Mouse (Mus musculus): ENCODE data around the gene Slc52a3. TPM values are rescaled to one million over a fixed set of nuclear protein-coding genes. Genes with fewer than 3 reads are reported as not detected.
A peak's percentile ranks its signal among the peaks of the same experiment; 100 is the strongest.

Gene Slc52a3
- polyA plus RNA-seq, 1 experiment from 2014 or later: 0.36 TPM

GRCm38 (mm10) chr2:151968986-151969385 lies 27.3 kb upstream of the Slc52a3 start:
- Histone ChIP-seq H3K27me3 (ENCODE audit: control insufficient read depth, insufficient read depth, low read length) (peaks cover 4% of the 10 kb centered on the region), H3K4me2 (ENCODE audit: low read depth, low read length) (no peak overlapping the region), H3K36me3 (replicated peaks; ENCODE audit: control insufficient read depth, insufficient read depth, low read depth, low read length) (peaks cover 3% of the 10 kb centered on the region; the same call in 1 of the 2 replicates), H3K9me3 (replicated peaks; ENCODE audit: control insufficient read depth, low read length) (no peaks in the 10 kb centered on the region), H3K9ac (replicated peaks; ENCODE audit: low read length) (no peak overlapping the region), H3K4me1 (ENCODE audit: control insufficient read depth, insufficient read depth, low read length) (peaks cover 8% of the 10 kb centered on the region; the same call in 1 of the 2 replicates), H3K4me3 (ENCODE audit: low read depth, low read length) (no peak overlapping the region), H3K27ac (replicated peaks; ENCODE audit: low read depth, low read length) (no peak overlapping the region)
- no peak for ATAC-seq (replicated peaks; ENCODE audit: insufficient number of reproducible peaks, low FRiP score, low TSS enrichment, low read depth)
- WGBS: 87% methylated on average over 7 of the region's 7 CpGs
- no peak for DNase-seq (ENCODE audit: low spot score)

- 85% methylated on average over 6 of the region's 6 CpGs for WGBS
Observed at GRCm38 (mm10) chr2:151969396-151969795, 26.9 kb upstream of the Slc52a3 start.

GRCm38 (mm10) chr2:151970191-151971172 lies 25.8 kb upstream of the Slc52a3 start:
- Histone ChIP-seq H3K9ac (replicated peaks; ENCODE audit: low read length) (peak overlapping the region; percentile 71), H3K9me3 (replicated peaks; ENCODE audit: control insufficient read depth, low read length) (no peaks in the 10 kb centered on the region), H3K4me2 (ENCODE audit: low read depth, low read length) (peak overlapping the region; percentile 59), H3K4me3 (ENCODE audit: low read depth, low read length) (peak overlapping the region; percentile 35), H3K27ac (replicated peaks; ENCODE audit: low read depth, low read length) (0 out of 2 replicates have a peak overlapping the region, but pooled peaks have one; percentile 22), H3K4me1 (ENCODE audit: control insufficient read depth, insufficient read depth, low read length) (peaks cover 10% of the 10 kb centered on the region; the same call in 1 of the 2 replicates), H3K27me3 (ENCODE audit: control insufficient read depth, insufficient read depth, low read length) (peaks cover 12% of the 10 kb centered on the region), H3K36me3 (replicated peaks; ENCODE audit: control insufficient read depth, insufficient read depth, low read depth, low read length) (peaks cover 3% of the 10 kb centered on the region; the same call in 1 of the 2 replicates)
- DNase-seq (ENCODE audit: low spot score) (peak; percentile 93), ATAC-seq (replicated peaks; ENCODE audit: insufficient number of reproducible peaks, low FRiP score, low TSS enrichment, low read depth) (peak; percentile 82)
- 48% methylated on average over 53 of the region's 53 CpGs for WGBS

More at GRCm38 (mm10) chr2:151969396-151969795, 26.9 kb upstream of the Slc52a3 start:
- Histone ChIP-seq H3K9ac (replicated peaks; ENCODE audit: low read length) (no peak overlapping the region), H3K27me3 (ENCODE audit: control insufficient read depth, insufficient read depth, low read length) (peaks cover 8% of the 10 kb centered on the region), H3K36me3 (replicated peaks; ENCODE audit: control insufficient read depth, insufficient read depth, low read depth, low read length) (peaks cover 3% of the 10 kb centered on the region; the same call in 1 of the 2 replicates), H3K4me2 (ENCODE audit: low read depth, low read length) (peak overlapping the region; percentile 6; the same call in 1 of the 2 replicates), H3K27ac (replicated peaks; ENCODE audit: low read depth, low read length) (no peak overlapping the region), H3K4me1 (ENCODE audit: control insufficient read depth, insufficient read depth, low read length) (peaks cover 10% of the 10 kb centered on the region; the same call in 1 of the 2 replicates), H3K4me3 (ENCODE audit: low read depth, low read length) (no peak overlapping the region), H3K9me3 (replicated peaks; ENCODE audit: control insufficient read depth, low read length) (no peaks in the 10 kb centered on the region)
- DNase-seq (ENCODE audit: low spot score) (no peak), ATAC-seq (replicated peaks; ENCODE audit: insufficient number of reproducible peaks, low FRiP score, low TSS enrichment, low read depth) (no peak)

GRCm38 (mm10) chr2:151971748-151972147 lies 24.6 kb upstream of the Slc52a3 start:
- Histone ChIP-seq H3K4me1 (ENCODE audit: control insufficient read depth, insufficient read depth, low read length) (peaks cover 10% of the 10 kb centered on the region; the same call in 1 of the 2 replicates), H3K9me3 (replicated peaks; ENCODE audit: control insufficient read depth, low read length) (no peaks in the 10 kb centered on the region), H3K4me3 (ENCODE audit: low read depth, low read length) (no peak overlapping the region), H3K27me3 (ENCODE audit: control insufficient read depth, insufficient read depth, low read length) (peaks cover 12% of the 10 kb centered on the region), H3K4me2 (ENCODE audit: low read depth, low read length) (no peak overlapping the region), H3K36me3 (replicated peaks; ENCODE audit: control insufficient read depth, insufficient read depth, low read depth, low read length) (peaks cover 3% of the 10 kb centered on the region; the same call in 1 of the 2 replicates), H3K27ac (replicated peaks; ENCODE audit: low read depth, low read length) (no peak overlapping the region), H3K9ac (replicated peaks; ENCODE audit: low read length) (no peak overlapping the region)
- ATAC-seq (replicated peaks; ENCODE audit: insufficient number of reproducible peaks, low FRiP score, low TSS enrichment, low read depth): no peak
- 83% methylated on average over 5 of the region's 5 CpGs for WGBS
- DNase-seq (ENCODE audit: low spot score): no peak

- ATAC-seq (replicated peaks; ENCODE audit: insufficient number of reproducible peaks, low FRiP score, low TSS enrichment, low read depth) (peak; percentile 60), DNase-seq (ENCODE audit: low spot score) (peak; percentile 60)
- 0 out of 2 replicates have a peak overlapping the region, but pooled peaks have one; percentile 23 for H3K4me3 ChIP-seq (ENCODE audit: low read depth, low read length)
- peak overlapping the region; percentile 29; the same call in 1 of the 2 replicates for H3K9ac ChIP-seq (replicated peaks; ENCODE audit: low read length)
- H3K9me3 ChIP-seq (replicated peaks; ENCODE audit: control insufficient read depth, low read length): no peaks in the 10 kb centered on the region
- H3K27ac ChIP-seq (replicated peaks; ENCODE audit: low read depth, low read length): 0 out of 2 replicates have a peak overlapping the region, but pooled peaks have one; percentile 8
- WGBS: 15% methylated on average over 23 of the region's 23 CpGs
- peaks cover 12% of the 10 kb centered on the region for H3K27me3 ChIP-seq (ENCODE audit: control insufficient read depth, insufficient read depth, low read length)
- H3K36me3 ChIP-seq (replicated peaks; ENCODE audit: control insufficient read depth, insufficient read depth, low read depth, low read length): peaks cover 3% of the 10 kb centered on the region; the same call in 1 of the 2 replicates
- H3K4me2 ChIP-seq (ENCODE audit: low read depth, low read length): peak overlapping the region; percentile 32
- peaks cover 10% of the 10 kb centered on the region; the same call in 1 of the 2 replicates for H3K4me1 ChIP-seq (ENCODE audit: control insufficient read depth, insufficient read depth, low read length)
Observed at GRCm38 (mm10) chr2:151972880-151973594, 23.3 kb upstream of the Slc52a3 start.

- Histone ChIP-seq H3K9me3 (replicated peaks; ENCODE audit: control insufficient read depth, low read length) (no peaks in the 10 kb centered on the region), H3K27me3 (ENCODE audit: control insufficient read depth, insufficient read depth, low read length) (peaks cover 12% of the 10 kb centered on the region), H3K4me3 (ENCODE audit: low read depth, low read length) (peak overlapping the region; percentile 23; the same call in 1 of the 2 replicates), H3K4me2 (ENCODE audit: low read depth, low read length) (peak overlapping the region; percentile 32), H3K4me1 (ENCODE audit: control insufficient read depth, insufficient read depth, low read length) (peaks cover 10% of the 10 kb centered on the region; the same call in 1 of the 2 replicates), H3K36me3 (replicated peaks; ENCODE audit: control insufficient read depth, insufficient read depth, low read depth, low read length) (peaks cover 3% of the 10 kb centered on the region; the same call in 1 of the 2 replicates), H3K27ac (replicated peaks; ENCODE audit: low read depth, low read length) (0 out of 2 replicates have a peak overlapping the region, but pooled peaks have one; percentile 1), H3K9ac (replicated peaks; ENCODE audit: low read length) (peak overlapping the region; percentile 29; the same call in 1 of the 2 replicates)
- DNase-seq (ENCODE audit: low spot score) (peak; percentile 44), ATAC-seq (replicated peaks; ENCODE audit: insufficient number of reproducible peaks, low FRiP score, low TSS enrichment, low read depth) (no peak)
- 6% methylated on average over 36 of the region's 36 CpGs for WGBS
Observed at GRCm38 (mm10) chr2:151973595-151974562, 22.4 kb upstream of the Slc52a3 start.

- no peak overlapping the region for H3K27ac ChIP-seq (replicated peaks; ENCODE audit: low read depth, low read length)
- H3K9ac ChIP-seq (replicated peaks; ENCODE audit: low read length): no peak overlapping the region
- no peaks in the 10 kb centered on the region for H3K9me3 ChIP-seq (replicated peaks; ENCODE audit: control insufficient read depth, low read length)
- no peak overlapping the region for H3K4me3 ChIP-seq (ENCODE audit: low read depth, low read length)
- no peak for DNase-seq (ENCODE audit: low spot score)
- H3K27me3 ChIP-seq (ENCODE audit: control insufficient read depth, insufficient read depth, low read length): peaks cover 12% of the 10 kb centered on the region
- no peaks in the 10 kb centered on the region for H3K36me3 ChIP-seq (replicated peaks; ENCODE audit: control insufficient read depth, insufficient read depth, low read depth, low read length)
- no peak overlapping the region for H3K4me2 ChIP-seq (ENCODE audit: low read depth, low read length)
- WGBS: 87% methylated on average over 5 of the region's 5 CpGs
- ATAC-seq (replicated peaks; ENCODE audit: insufficient number of reproducible peaks, low FRiP score, low TSS enrichment, low read depth): no peak
- H3K4me1 ChIP-seq (ENCODE audit: control insufficient read depth, insufficient read depth, low read length): peaks cover 16% of the 10 kb centered on the region
Observed at GRCm38 (mm10) chr2:151975295-151975694, 21.0 kb upstream of the Slc52a3 start.
